ENCODE assay signal across 16 mouse cellular contexts in the genomic region with DNA sequence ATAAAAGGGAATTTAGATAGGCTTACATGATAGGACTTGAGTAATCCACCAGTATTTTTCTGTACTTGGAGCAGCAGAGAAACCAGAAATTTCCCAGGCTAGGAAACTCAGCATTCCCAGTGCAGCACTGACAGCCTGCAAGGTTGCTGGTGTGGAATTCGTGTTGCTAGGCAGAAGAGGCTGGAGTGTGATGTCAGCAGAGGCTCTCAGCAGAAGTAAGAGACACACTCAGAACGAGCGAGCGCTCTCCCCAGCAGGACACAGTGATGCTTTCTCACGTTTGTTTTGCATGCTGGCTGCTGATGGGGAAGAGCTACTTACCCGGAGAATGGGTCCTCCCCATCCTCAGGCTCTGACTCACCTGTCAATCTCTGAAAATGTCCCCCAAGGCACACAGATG.
A peak's percentile ranks its signal among the peaks of the same experiment; 100 is the strongest.
DNase-seq lines count a peak whose midpoint lies in the region; ATAC-seq and TF ChIP-seq lines count a peak whose summit lies in the region.
"Had no signal": no experiment of that assay in that cellular context is flagged by ENCODE, and none has a peak within 500 bp of the region (broad histone marks: within the 10 kb centered on the region; RNA-seq: fewer than 3 reads in every experiment).

No protein-coding gene starts in this region.

- H3K4me3 ChIP-seq in heart, embryonic 11.5 days (ENCODE audit: low read depth, low read length), result no peak overlapping the region
- no peak overlapping the region for H3K4me3 ChIP-seq in heart, adult 2 months
- no peak overlapping the region for H3K4me3 ChIP-seq in midbrain, embryonic 14.5 days (replicated peaks; ENCODE audit: low read depth, low read length)
- H3K4me3 ChIP-seq in midbrain, embryonic 13.5 days (replicated peaks), result no peak overlapping the region
- H3K4me3 ChIP-seq: erythroblast, embryonic 14.5 days; liver, embryonic 12.5 days; stomach, embryonic 15.5 days had no signal

- no peaks in the 10 kb centered on the region for H3K36me3 ChIP-seq in heart, embryonic 11.5 days (ENCODE audit: control insufficient read depth, insufficient read depth, low read length)
- no peaks in the 10 kb centered on the region for H3K36me3 ChIP-seq in heart, adult 2 months (ENCODE audit: control insufficient read depth, insufficient read depth, low read length)
- no peaks in the 10 kb centered on the region for H3K36me3 ChIP-seq in midbrain, embryonic 14.5 days (ENCODE audit: control insufficient read depth, insufficient read depth, low read length)
- no peaks in the 10 kb centered on the region for H3K36me3 ChIP-seq in midbrain, embryonic 13.5 days
- H3K36me3 ChIP-seq: liver, embryonic 12.5 days; stomach, embryonic 15.5 days had no signal

- no peak for TF ChIP-seq POLR2A in heart, adult 2 months (IDR thresholded peaks at IDR 0.05; ENCODE audit: insufficient read depth, low read depth, low read length)

- WGBS in heart, embryonic 11.5 days (ENCODE audit: insufficient replicate concordance), result 27% methylated on average over 6 of the region's 6 CpGs
- WGBS in heart, adult 2 months, result 52% methylated on average over 6 of the region's 6 CpGs
- 38% methylated on average over 6 of the region's 6 CpGs for WGBS in midbrain, embryonic 14.5 days
- 50% methylated on average over 6 of the region's 6 CpGs for whole genome bisulfite sequencing in midbrain, embryonic 13.5 days

- intact Hi-C loops in heart, adult 2 months (cut with DNase I), result no loop called here

- no peaks in the 10 kb centered on the region for H3K27me3 ChIP-seq in heart, embryonic 11.5 days (ENCODE audit: control insufficient read depth, insufficient read depth, low read length)
- H3K27me3 ChIP-seq in heart, adult 2 months (ENCODE audit: control insufficient read depth, insufficient read depth, low read length), result no peaks in the 10 kb centered on the region
- H3K27me3 ChIP-seq in midbrain, embryonic 14.5 days (ENCODE audit: control insufficient read depth, insufficient read depth, low read length), result no peaks in the 10 kb centered on the region
- H3K27me3 ChIP-seq in midbrain, embryonic 13.5 days, result no peaks in the 10 kb centered on the region
- H3K27me3 ChIP-seq: liver, embryonic 12.5 days; stomach, embryonic 15.5 days had no signal

- no peak for TF ChIP-seq CTCF in heart, adult 2 months (IDR thresholded peaks at IDR 0.05)

- no peak overlapping the region for H3K27ac ChIP-seq in heart, embryonic 11.5 days (ENCODE audit: low read depth, low read length)
- H3K27ac ChIP-seq in heart, adult 2 months, result no peak overlapping the region
- no peak overlapping the region for H3K27ac ChIP-seq in midbrain, embryonic 14.5 days (replicated peaks; ENCODE audit: low read depth, low read length)
- no peak overlapping the region for H3K27ac ChIP-seq in midbrain, embryonic 13.5 days
- H3K27ac ChIP-seq: liver, embryonic 12.5 days; stomach, embryonic 15.5 days had no signal

- no peak for ATAC-seq in heart, embryonic 11.5 days (replicated peaks; ENCODE audit: insufficient number of reproducible peaks, low FRiP score, low TSS enrichment)
- no peak for ATAC-seq in midbrain, embryonic 14.5 days (ENCODE audit: low FRiP score, low TSS enrichment)
- no peak for ATAC-seq in midbrain, embryonic 13.5 days
- ATAC-seq: activated CD4-positive, CD25-positive, alpha-beta regulatory T cell, adult 4 months; inflammation-experienced regulatory T-cells, adult 6 months; liver, embryonic 12.5 days had no signal

- H3K4me2 ChIP-seq in heart, embryonic 11.5 days, result peak overlapping the region; percentile 19; the same call in 1 of the 2 replicates
- no peak overlapping the region for H3K4me2 ChIP-seq in midbrain, embryonic 14.5 days (ENCODE audit: low read length)
- H3K4me2 ChIP-seq in midbrain, embryonic 13.5 days (replicated peaks), result no peak overlapping the region
- H3K4me2 ChIP-seq: liver, embryonic 12.5 days; stomach, embryonic 15.5 days had no signal

- no peak for TF ChIP-seq EP300 in heart, adult 2 months (IDR thresholded peaks at IDR 0.05; ENCODE audit: insufficient read depth, low read depth, low read length)

- no peaks in the 10 kb centered on the region for H3K4me1 ChIP-seq in heart, embryonic 11.5 days (ENCODE audit: control insufficient read depth, insufficient read depth, low read length)
- no peaks in the 10 kb centered on the region for H3K4me1 ChIP-seq in heart, adult 2 months (ENCODE audit: control insufficient read depth, insufficient read depth, low read length)
- no peaks in the 10 kb centered on the region for H3K4me1 ChIP-seq in midbrain, embryonic 14.5 days (ENCODE audit: control insufficient read depth, insufficient read depth, low read length)
- H3K4me1 ChIP-seq in midbrain, embryonic 13.5 days (replicated peaks), result no peaks in the 10 kb centered on the region
- H3K4me1 ChIP-seq: liver, embryonic 12.5 days; stomach, embryonic 15.5 days had no signal

- DNase-seq in heart, adult 2 months, result no peak
- DNase-seq in midbrain, embryonic 14.5 days, result peak; percentile 26
- peak; percentile 50 to 66 for DNase-seq in frontal cortex, postnatal 36 days (ENCODE audit: low spot score in 2 of 2)
- peak; percentile 49 for DNase-seq in right cerebral cortex, postnatal 25 days
- no peak for DNase-seq in cerebellum, adult 11-12 months
- no peak for DNase-seq in kidney, adult 9 months
- DNase-seq: cerebellum, adult 2 months; gastrocnemius, postnatal 25 days; kidney, postnatal 10 days had no signal

- H3K79me2 ChIP-seq in heart, adult 2 months (replicated peaks; ENCODE audit: control insufficient read depth, insufficient read depth, low read length), result no peaks in the 10 kb centered on the region

- peaks cover 4% of the 10 kb centered on the region; the same call in 1 of the 2 replicates for H3K9me3 ChIP-seq in heart, embryonic 11.5 days (replicated peaks; ENCODE audit: control insufficient read depth, low read length)
- H3K9me3 ChIP-seq in midbrain, embryonic 14.5 days (ENCODE audit: control insufficient read depth, low read length), result no peaks in the 10 kb centered on the region
- no peaks in the 10 kb centered on the region for H3K9me3 ChIP-seq in midbrain, embryonic 13.5 days
- H3K9me3 ChIP-seq: liver, embryonic 12.5 days; stomach, embryonic 15.5 days had no signal

- no peak overlapping the region for H3K9ac ChIP-seq in heart, embryonic 11.5 days (ENCODE audit: low read depth, low read length)
- no peak overlapping the region for H3K9ac ChIP-seq in heart, adult 2 months (ENCODE audit: low read depth, low read length)
- H3K9ac ChIP-seq in midbrain, embryonic 14.5 days (replicated peaks; ENCODE audit: low read length), result no peak overlapping the region
- H3K9ac ChIP-seq in midbrain, embryonic 13.5 days (replicated peaks), result no peak overlapping the region
- H3K9ac ChIP-seq: liver, embryonic 12.5 days; stomach, embryonic 15.5 days had no signal

Comparison
In these comparisons a context has a peak if more than half of its experiments do, and no peak if none do; other contexts are left out.
1. DNase-seq: peak in midbrain, embryonic 14.5 days (single experiment), frontal cortex, postnatal 36 days (2 of 2) and right cerebral cortex, postnatal 25 days (single experiment); none in heart, adult 2 months (0 of 2), cerebellum, adult 11-12 months (single experiment) and kidney, adult 9 months (single experiment).